Mouse (Mus musculus) gastrocnemius, adult 8-10 months (tissue): ENCODE measurements around the gene P2rx6. TPM values are rescaled to one million over a fixed set of nuclear protein-coding genes. Genes with fewer than 3 reads are reported as not detected.
"Not testable (repeated sequence)": the region's sequence is repeated elsewhere in the genome, so short reads cannot be mapped to it uniquely, and the experiment has no call there.

Experiments
- DNase-seq, 2 experiments: peaks; one replicate each; pipeline ENCODE4 v3.0.0; 2022; ENCODE audit warnings: low spot score in 2 of 2
- total RNA-seq, 4 experiments: library from RNA; stranded (reverse); gene quantifications; 2 replicates each; pipeline ENCODE4 v1.2.4; 2022

Gene P2rx6
- total RNA-seq: 10 to 100 TPM in 3 of 4 experiments, 1 to 10 TPM in 1; 9.0 to 12.5 (median 11.3) TPM

DNA sequence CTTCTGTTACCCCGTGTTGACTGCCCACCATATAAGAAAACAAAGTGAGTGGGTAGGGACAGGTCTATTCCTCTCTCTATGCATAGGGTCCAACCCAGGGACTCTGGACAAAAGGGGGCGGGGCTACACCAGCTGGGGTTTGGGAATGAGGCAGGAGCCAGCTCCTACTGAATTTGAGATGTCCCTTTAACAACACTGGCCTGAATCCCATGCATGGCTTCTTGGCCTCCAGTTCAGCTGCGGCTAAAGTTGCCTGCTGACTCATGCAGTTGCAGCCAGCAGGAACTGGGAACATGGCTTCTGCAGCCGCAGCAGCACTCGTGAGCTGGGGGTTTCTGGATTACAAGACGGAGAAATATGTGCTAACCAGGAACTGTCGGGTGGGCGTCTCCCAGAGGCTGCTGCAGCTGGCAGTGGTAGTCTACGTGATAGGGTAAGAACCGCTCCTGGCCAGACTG lies at the start of gene P2rx6:
Gene P2rx6, plus strand, starts transcription at position 135 of the 458 bp plus-strand sequence.
- peak; percentile 62 to 71 for DNase-seq

DNA sequence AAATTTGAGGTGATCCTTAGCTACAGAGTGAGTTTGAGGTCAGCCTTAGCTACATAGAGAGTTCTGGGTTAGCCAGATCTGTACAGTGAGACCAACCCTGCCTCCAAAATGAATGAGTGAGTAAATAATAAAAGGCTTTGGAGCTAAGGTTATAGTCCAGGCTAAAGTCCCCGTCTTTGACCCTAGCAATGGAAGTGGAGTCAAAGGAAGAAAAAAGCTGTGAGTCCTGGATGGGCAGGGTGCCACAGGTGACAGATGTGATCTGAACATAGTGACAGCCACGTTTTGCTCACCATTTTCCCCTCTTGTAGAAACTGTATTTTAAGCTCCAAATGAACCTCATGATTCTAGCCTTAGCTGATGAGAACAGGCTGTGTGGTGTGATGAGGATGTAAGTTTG lies 42.8 kb upstream of the P2rx6 start:
- no peak for DNase-seq

DNA sequence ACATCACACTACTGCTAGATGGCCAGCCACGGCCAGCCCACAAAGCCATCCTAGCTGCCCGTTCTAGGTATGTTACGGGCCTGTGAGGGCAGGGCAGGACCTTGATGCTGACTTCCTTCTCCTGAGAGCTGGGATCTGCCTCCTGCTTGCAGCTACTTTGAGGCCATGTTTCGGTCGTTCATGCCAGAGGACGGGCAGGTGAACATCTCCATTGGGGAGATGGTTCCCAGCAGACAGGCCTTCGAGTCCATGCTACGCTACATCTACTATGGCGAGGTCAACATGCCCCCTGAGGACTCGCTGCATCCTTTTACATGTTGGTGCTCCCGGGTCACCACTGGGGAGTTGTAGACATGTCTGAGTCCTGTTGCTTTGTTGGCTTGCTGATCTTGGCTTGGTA lies 37.5 kb upstream of the P2rx6 start:
- no peak for DNase-seq

DNA sequence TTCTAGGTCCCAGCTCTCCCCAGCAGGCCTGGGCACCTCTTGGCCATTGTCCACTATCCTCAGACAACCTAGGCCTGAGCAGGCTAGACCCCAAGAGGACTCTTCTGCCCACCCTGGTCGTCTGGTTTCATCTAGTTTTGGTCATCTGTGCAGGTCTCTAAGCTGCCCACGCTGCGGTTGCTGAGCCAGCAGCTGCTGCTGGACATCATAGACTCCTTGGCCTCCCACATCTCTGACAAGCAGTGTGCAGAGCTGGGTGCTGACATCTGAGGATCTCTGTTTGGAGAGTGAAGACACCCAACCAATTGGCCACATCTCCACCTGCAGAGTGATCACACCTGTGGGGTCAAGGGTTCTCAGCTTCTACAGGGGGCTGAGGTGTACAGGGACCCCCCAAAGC lies 36.2 kb upstream of the P2rx6 start:
- no peak for DNase-seq

DNA sequence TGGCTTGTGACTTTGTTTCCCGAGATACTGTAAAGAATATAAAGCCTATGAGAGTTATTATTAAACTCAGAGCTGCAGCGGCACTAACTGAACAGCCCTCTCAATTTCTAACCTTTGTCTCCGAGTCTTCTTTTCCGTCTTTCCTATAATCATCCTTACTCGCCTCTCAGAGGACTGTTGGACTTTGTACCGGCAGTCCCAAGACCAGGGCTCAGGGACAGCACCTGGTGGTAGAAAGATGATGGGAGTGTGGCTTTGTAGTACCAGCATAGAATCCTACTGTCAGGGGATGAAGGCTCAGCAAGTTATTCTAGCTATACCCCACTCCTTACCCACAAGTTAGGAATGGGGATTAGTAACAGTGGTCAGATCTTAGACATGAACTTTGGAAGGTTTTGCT lies 35.5 kb upstream of the P2rx6 start:
- DNase-seq: no peak

DNA sequence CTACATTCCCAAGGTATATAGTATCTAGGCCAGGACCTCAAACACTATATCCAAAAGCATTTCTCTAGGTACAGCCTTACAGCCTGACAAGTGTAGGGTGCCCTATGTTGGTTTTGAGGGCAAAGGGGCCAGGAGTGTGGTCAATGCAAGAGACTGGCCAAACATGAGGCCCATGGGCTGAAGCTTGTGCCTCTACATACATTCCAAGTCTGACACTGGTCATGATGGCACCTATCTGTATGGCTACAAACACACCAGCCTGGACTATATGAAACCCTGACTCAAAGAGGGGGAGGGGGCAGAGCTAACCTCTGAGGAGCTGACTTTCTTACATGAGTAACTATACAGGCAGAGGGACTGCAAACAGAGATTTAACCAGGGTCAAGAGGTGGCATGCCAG lies 34.1 kb upstream of the P2rx6 start:
- DNase-seq: no peak

DNA sequence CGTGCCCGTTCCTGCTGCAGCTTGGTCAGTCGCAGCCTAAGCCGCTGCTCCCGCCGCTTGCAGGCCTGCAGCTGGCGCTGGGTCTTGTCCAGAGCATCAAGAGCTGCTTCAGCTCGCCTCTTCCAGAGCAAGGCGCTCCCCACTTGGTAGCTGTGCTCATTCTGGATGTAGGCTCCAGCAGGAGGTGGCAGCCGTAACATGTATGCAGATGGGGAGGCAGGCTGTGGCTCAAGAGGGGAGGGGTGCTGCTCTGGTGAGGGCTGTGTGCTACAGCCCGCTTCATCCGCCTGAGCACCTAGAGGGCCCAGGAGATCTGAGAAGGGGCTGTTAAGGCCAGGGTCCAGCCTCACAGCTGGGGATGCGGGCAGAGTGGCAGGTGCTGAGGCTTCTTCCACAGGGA lies 33.4 kb upstream of the P2rx6 start:
- no peak for DNase-seq

DNA sequence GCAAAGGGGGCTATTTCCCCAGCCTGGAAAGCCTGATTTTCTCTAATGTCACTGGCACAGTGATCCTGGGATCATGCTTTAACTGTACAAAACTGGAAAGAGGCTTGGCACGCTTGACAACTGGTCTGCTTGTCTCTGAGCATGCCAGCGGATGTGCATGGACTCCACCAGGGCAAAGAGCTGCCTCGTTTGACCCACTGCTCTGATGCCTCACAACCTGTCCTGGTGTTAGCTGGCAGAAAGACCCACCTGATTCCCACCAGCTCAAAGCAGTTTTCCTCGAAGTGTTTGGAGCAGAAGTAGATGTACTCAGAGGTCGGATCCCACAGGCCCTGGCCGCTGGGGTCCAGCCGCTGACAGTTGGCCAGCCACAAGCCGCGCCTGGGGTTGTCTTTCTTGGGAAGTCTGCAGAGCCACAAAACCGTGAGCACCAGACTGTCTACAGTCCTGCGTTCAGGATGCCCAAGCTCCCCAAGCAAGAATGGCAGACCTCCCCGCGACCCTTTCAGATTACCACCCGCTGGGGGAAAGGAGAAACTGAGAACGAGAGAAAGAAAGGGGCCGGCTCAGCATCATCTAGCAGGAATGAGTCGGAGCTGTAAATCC lies 31.6 kb upstream of the P2rx6 start:
- no peak for DNase-seq

DNA sequence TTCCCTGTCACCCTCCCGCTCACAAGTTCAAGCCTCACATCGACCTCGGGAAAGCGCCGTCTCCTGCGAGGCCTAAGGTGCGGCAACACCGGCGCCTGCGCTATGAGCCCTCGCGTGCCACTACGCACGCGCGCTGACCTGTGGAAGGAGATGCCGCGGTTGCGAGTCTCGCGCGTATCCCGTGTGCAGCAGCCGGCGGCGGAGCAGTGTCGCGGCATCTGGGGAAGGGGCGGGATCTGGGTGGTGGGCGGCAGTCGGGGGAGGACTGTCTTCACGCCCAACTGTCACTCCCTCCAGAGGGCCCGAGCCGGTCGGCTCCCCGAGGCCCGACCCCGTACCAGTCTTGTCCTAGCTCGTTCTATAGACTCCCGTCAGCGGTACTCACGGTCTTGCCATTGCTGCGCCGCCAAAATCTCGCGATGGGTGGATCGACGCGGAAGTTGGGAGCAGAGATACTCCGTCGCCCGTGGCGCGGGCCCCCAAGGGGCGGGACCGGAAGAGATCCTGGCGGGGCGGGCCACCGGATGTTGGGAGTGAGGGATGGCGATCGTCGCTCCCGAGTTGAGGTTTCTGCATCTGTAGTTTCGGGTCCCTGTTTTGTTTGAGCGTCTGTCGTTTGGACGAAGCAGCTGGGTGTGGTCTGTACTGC lies 30.9 kb upstream of the P2rx6 start, which contains the start of gene Thap7:
Gene Thap7, minus strand, starts transcription at position 497 of the 649 bp plus-strand sequence.
- peak; percentile 95 to 96 for DNase-seq

DNA sequence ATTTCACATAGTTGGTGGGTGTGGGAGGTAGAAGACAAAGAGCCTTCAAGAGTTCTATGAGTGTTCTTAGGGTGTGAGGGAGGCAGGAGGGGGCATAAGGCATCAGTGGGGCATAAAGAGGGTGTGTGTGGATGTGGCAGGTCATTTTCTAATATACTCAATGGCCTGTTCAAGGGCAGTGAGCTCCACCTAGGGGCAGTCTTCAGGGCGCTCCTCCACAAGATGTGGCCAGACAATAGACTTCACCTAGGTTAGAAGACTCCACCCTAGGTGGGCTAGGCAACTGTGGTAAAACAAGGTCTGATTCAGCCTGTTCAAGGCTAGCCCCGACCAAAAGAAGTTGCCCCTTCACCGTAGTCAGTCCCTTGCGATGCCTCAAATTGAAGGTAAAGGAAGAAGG lies 29.4 kb upstream of the P2rx6 start:
- DNase-seq: no peak

DNA sequence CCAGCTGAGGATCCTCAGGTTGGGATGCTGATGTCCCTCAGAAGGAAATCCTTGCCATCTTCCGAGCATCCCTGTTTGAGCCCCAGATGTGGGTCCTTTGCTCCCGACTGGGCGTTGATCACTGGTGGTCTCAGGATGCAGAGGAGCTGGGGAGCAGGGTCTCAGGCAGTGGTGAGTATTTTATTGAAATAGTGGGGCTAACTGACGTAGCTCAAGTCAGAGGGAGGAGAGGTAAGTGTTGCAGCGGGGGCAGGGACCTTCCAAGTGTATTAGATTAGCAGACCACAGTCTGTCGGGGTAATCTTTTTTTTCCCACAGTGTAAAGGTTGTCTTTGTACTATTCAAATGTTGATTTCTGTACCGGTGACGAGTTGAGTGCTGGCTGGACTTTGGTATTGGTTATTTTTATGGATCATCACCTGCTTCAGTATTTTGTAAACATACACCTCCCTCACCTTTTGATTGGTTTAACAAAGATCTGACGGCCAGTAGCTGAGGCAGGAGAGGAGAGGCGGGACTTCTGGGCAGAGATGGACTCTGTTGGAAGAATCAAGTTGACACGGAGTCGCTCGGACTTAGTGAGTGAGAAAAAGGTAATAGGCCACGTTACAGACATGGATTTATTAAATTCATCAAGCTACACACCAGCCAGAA lies 28.9 kb upstream of the P2rx6 start:
- no peak for DNase-seq

DNA sequence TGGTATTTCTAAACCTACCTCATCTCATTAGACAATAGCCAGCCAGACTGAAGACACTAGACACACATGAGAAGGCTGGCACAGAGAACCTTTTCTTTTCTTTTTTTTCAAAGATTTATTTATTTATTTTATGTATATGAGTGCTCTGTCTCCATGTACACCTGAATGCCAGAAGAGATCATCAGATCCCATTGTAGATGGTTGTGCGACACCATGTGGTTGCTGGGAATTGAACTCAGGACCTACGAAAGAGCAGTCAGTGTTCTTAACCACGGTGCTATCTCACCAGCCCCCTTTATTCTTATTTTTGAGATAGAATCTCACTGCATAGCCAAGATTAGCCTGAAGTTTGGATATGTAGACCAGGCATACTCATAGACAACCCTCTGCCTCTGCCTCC lies 25.1 kb upstream of the P2rx6 start:
- DNase-seq: no peak

DNA sequence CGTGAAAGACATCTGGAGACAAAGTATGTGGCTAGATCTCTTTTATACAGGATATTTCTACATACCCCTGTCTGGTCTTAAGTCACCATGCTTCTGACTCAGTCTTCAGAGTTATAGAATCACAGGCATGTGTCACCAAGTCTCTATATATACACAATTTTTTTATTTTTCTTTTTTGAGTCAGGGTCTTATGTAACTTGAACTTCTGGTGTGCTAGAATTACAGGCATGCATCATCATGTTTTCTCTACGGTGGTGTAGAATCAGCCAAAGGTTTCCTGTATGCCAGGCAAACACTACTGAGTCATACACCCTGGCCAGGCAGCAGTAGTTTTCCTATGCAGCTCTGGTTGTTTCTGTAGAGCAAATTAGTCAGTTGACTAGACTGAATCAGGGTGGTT lies 19.1 kb upstream of the P2rx6 start:
- no peak for DNase-seq

DNA sequence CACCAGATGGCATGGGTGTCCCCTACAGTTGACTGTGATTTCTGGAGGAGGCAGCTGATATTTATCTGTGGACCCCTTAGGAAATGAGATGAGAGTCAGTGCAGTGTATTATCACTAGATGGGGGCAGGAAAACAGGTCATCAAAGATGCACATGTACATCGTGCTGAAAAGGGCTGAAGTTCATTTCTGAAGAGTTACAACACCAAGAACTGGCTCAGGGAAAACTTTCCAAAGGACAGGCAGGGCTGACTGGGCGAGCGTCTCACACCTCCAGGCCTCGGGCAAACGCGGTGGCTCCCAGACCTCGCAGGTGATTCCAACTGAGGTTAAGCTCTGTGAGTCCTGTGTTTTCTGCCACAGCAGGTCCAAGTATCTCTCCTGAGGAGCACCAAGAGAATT lies 8.8 kb upstream of the P2rx6 start:
- no peak for DNase-seq

DNA sequence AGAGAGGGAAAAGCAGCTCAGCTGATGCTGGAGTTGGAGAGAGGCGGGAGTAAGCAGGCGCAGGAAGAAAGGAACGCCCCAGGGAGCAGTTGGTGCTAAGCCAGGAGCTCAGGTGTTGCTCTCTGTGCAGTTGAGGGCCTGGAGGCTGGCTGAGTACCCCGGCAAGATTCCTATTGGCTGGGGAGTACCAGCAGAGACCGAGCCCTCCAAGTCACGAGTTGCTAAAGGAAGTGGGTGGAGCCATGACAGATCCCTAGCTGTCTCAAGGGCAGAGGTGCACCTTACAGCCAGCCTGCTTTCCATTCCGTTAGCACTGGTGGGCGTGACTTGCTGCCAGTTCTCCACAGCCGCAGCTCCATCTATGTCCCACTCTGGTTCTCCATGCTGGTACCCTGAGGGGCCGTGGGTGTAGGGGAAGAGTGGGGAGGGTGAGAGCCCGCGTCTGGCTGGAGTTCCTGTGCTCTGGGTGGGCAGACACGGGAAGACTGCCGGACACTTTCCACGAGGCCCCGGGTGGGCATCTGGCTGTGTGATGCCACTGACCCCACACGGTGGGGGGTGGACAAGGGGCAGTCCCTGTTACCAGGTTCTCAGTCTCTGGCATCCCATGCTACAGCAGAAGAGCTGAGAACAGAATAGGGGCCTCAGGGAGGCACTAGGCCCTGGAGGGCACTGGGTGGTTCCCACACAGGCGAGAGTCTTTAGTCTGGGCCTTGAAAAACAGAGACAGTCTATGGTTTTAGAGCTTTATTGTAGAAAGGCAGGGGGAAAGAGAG lies 7.6 kb upstream of the P2rx6 start:
- no peak for DNase-seq

DNA sequence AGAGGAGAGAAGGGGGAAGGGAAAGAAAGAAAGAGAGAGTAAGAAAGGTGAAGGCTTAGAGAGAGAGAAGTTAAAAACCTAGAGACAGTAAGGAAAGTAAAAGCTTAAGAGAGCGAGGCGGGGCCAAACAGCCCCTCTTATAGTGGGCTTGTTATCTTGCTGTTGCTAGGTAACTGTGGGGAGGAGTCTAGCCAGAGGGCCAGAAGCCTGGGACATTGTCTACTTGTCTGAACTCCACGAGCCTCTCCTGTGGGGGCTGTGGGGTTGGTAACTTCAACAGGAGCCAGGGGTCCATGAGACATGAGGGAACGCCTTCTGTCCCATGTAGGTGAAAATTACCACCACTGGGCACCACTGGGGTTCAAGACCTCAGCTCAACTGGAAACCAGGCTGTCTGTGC lies 7.0 kb upstream of the P2rx6 start:
- not testable (repeated sequence) for DNase-seq

DNA sequence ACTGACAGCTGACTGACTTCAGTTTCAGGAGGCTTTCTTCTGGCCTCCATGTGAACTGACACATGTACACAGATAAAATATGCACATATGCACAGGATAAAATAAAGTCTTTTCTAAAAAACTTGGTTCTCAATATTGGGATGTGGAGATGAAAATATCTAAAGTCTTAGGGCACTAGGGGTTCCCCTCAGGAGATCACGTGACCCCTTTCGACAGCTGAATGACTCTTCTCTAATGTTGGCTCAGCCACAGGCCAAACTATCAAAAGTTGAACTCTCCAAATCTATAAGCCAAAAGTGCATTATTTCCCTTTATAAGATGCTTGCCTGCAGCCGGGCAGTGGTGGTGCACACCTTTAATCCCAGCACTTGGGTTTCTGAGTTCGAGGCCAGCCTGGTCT lies 5.5 kb upstream of the P2rx6 start:
- no peak for DNase-seq

DNA sequence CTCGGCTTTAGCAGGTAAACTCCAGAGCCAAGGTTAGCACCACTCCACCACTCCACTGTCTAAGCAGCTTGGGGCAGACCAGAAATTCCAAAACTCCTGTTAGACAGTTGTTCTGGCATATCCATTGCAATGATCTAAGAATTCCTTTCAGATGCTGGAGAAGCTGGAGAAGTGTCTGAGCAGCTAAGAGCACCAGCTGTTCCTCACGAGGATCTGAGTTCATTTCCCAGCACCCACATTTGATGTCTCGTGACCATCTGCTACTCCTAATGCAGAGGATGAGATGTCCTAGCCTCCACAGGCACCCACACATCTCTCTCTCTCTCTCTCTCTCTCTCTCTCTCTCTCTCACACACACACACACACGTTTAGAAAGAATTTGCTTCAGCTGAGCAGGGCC lies 4.8 kb upstream of the P2rx6 start:
- DNase-seq: no peak

DNA sequence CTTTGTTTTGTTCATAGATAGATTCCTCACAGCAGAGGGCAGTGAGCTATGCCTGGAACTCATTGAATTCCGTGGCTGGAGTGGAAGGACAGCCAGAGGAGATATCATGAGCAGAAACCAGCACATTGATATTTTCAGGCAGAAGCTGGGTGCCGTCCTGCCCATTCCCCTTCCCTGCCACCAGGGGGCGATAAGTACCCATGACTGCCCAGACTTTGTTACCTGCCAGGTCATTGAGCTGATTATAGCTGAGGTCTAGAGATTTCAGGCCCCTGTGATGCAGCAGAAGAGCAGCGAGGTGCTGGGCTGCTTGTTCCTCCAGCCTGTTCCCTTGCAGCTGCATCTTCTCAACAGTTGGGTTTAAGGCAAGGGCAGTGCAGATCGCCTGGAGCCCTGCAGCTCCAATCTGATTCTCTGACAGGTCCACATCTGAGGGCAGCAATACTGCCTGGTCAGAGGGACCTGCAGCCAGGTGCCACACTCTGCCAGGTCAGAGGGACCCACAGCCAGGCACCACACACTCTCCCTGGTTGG lies 3.7 kb upstream of the P2rx6 start:
- DNase-seq: peak; percentile 46 to 51

DNA sequence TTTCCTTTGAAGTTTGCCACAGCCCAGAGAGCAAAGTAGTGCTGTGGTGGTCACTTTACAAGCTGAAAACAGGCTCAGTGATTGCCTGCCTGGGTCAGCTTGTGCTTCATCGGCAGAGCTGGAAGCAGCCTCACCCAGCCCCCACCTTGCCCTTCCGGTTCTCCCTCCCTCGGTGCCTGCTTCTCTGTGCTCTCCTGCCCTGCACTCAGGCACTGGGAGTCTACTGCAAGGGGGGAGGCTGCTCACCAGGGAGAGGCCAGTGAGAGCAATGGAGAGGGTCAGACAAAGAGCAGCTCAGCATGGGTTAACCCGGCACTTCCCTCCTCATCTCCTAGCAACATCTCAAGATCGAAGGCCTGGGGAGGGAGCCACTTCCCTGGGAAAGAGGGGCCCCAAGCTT lies 2.9 kb upstream of the P2rx6 start:
- no peak for DNase-seq

DNA sequence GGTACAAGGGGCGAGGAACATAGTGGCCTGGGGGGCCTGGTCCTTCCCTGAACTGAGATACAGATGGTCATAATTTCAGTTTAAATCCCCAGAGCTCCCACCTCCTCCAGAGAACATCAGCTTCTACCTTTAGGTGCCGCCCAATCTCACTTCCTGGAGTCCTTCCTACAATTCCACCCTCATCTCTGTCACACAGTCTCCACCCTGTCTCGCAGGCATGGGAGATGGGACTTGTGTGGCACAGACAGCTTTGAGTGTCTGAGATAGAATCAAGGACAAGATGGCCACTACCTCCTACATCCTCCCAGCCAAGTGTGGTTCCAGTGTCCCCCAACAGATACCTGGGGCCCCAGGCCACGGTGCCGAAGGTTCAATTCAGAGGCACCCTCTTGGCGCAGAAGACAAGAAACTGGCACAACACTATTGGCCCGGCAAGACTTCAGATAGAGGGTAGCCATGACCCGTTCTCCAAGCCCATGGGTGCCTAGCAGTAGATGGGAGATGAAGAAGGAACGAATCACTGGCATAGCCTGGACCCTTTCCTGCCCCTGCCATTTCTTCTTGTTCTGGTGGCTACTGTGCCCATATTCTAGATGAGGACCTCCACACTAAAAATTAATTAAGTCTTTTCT lies 2.2 kb upstream of the P2rx6 start:
- no peak for DNase-seq
